Mouse (Mus musculus) spleen, adult 12 weeks (tissue): ENCODE results near the gene Dusp6.

Experiments used
- DNase-seq: peaks from one replicate; pipeline ENCODE4 v3.0.0; 2022; ENCODE audit warnings: low spot score

Dusp6 gene

GRCm38 (mm10) chr10:99246797-99247508 lies 16.1 kb upstream of the Dusp6 start:
- DNase-seq = no peak

GRCm38 (mm10) chr10:99250874-99251281 lies 12.2 kb upstream of the Dusp6 start:
- DNase-seq = no peak

- DNase-seq = no peak
Observed at GRCm38 (mm10) chr10:99253412-99253811, 9.6 kb upstream of the Dusp6 start.

GRCm38 (mm10) chr10:99255830-99256570 lies 7.0 kb upstream of the Dusp6 start:
- DNase-seq = no peak

- DNase-seq = no peak
Observed at GRCm38 (mm10) chr10:99257531-99257930, 5.5 kb upstream of the Dusp6 start.

- DNase-seq = no peak
Observed at GRCm38 (mm10) chr10:99259840-99260239, 3.2 kb upstream of the Dusp6 start.

GRCm38 (mm10) chr10:99261151-99261635 lies 1.8 kb upstream of the Dusp6 start:
- DNase-seq = no peak

GRCm38 (mm10) chr10:99261636-99262318 lies 1.3 kb upstream of the Dusp6 start:
- DNase-seq = peak; percentile 66

GRCm38 (mm10) chr10:99262319-99262866 lies 638 bp upstream of the Dusp6 start:
- DNase-seq = no peak

- peak; percentile 12 for DNase-seq
Observed at GRCm38 (mm10) chr10:99263419-99264221, 589 bp downstream of the Dusp6 start.

GRCm38 (mm10) chr10:99264301-99265010 lies 1.4 kb downstream of the Dusp6 start:
- DNase-seq = no peak

GRCm38 (mm10) chr10:99265011-99265694 lies 2.1 kb downstream of the Dusp6 start:
- DNase-seq = no peak

- no peak for DNase-seq
Observed at GRCm38 (mm10) chr10:99266025-99266424, 3.0 kb downstream of the Dusp6 start.

GRCm38 (mm10) chr10:99267621-99268020 lies 4.6 kb downstream of the Dusp6 start:
- no peak for DNase-seq

GRCm38 (mm10) chr10:99268421-99269300 lies 5.6 kb downstream of the Dusp6 start:
- DNase-seq = peak; percentile 35

- DNase-seq = no peak
Observed at GRCm38 (mm10) chr10:99269301-99269701, 6.3 kb downstream of the Dusp6 start.

- DNase-seq = no peak
Observed at GRCm38 (mm10) chr10:99269704-99270103, 6.7 kb downstream of the Dusp6 start.

- DNase-seq = no peak
Observed at GRCm38 (mm10) chr10:99270406-99270805, 7.4 kb downstream of the Dusp6 start.

- no peak for DNase-seq
Observed at GRCm38 (mm10) chr10:99271016-99271415, 8.0 kb downstream of the Dusp6 start.
